Mouse (Mus musculus) left cerebral cortex, adult 2 months (tissue): ENCODE measurements around the gene Arl15. TPM values are rescaled to one million over a fixed set of nuclear protein-coding genes. Genes with fewer than 3 reads are reported as not detected.

Experiments used
- DNase-seq, 2 experiments: peaks; one replicate each; pipeline ENCODE4 v3.0.0; 2021 to 2022; ENCODE audit warnings: low spot score in 2 of 2, mixed read lengths in 1 of 2; ENCODE audit errors: extremely low spot score in 1 of 2
- H3K27ac ChIP-seq: fragments of 200-600 bp; 2 replicates; pipeline ENCODE4 v1.8.1; 2022
- H3K4me3 ChIP-seq: fragments of 200-600 bp; 2 replicates; pipeline ENCODE4 v1.8.1; 2022
- CTCF ChIP-seq: fragments of 200-600 bp; IDR thresholded peaks from 2 replicates; pipeline ENCODE4 v1.8.1; 2022; ENCODE audit warnings: antibody characterized with exemption, mild to moderate bottlenecking, moderate library complexity
- intact Hi-C: fragments of 180-260 bp; cut with DNase I; formaldehyde crosslinking; loops from one replicate; pipeline ENCODE4 v1.15.1; 2025
- total RNA-seq, 2 experiments: library from RNA; stranded (reverse); gene quantifications; 2 replicates each; pipeline ENCODE4 v1.2.3; 2021

Gene Arl15
- total RNA-seq, 2 experiments from 2014 or later = 34.2 to 35.5 TPM

- Histone ChIP-seq H3K4me3 (no peak overlapping the region), H3K27ac (no peak overlapping the region)
- intact Hi-C loops = no loop called here
- DNase-seq = no peak
- TF ChIP-seq CTCF = no peak
These were observed 155.8 kb downstream of the Arl15 start for GRCm38 (mm10) chr13:113950131-113950530.

- TF ChIP-seq CTCF = no peak
- DNase-seq = no peak
These were observed 163.1 kb downstream of the Arl15 start for GRCm38 (mm10) chr13:113957438-113957837.

DNA sequence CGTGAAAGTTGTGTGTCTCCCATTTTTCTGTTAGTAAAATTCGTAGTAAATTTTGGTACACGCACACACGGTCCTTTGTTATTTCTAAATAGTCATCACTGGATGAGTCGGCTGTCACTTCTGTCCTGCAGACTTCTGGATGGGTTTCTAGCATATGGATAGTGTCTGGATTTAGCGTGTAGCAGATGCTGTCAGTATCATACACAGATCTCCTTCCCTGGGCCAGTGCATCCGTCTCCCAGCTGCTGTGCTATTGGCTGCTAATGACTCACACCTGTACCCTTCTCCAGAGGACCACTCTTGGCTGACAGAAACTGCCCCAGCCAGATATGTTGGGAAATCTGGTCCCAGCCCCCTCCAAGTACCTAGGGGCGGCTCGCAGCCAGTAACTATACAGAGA, 170.6 kb downstream of the Arl15 start:
- no peak for DNase-seq
- TF ChIP-seq CTCF = no peak
- no peak overlapping the region for H3K27ac ChIP-seq

More at GRCm38 (mm10) chr13:113957438-113957837, 163.1 kb downstream of the Arl15 start:
- no peak overlapping the region for H3K27ac ChIP-seq
- intact Hi-C loops = no loop called here
- no peak overlapping the region for H3K4me3 ChIP-seq

GRCm38 (mm10) chr13:113970706-113971105, 176.4 kb downstream of the Arl15 start:
- no peak for TF ChIP-seq CTCF
- Histone ChIP-seq H3K27ac (no peak overlapping the region), H3K4me3 (no peak overlapping the region)
- DNase-seq = no peak
- intact Hi-C loops = no loop called here

More for the DNA sequence above, 170.6 kb downstream of the Arl15 start:
- H3K4me3 ChIP-seq = no peak overlapping the region
- intact Hi-C loops = no loop called here

- no peak overlapping the region for H3K27ac ChIP-seq
- TF ChIP-seq CTCF = no peak
- intact Hi-C loops = no loop called here
- no peak for DNase-seq
- no peak overlapping the region for H3K4me3 ChIP-seq
These were observed 178.1 kb downstream of the Arl15 start for GRCm38 (mm10) chr13:113972401-113972800.

DNA sequence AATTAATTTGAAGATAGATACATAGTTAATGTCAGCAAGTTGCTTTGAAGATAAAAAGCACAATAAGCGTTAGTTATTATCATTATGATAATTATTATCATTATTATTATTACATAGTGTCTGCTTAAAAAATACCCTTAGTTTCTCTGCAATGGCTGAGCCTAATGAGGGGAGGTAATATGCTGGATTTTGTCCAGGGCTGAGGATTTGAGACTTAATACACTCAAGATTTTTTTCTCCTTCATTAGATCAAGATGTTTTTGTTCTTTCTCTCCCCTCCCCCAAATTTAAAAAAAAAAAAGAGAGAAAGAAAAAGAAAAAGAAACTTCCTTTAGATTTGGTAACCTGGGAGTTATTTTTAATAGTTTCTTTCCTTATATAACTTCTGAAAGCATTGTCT, 180.6 kb downstream of the Arl15 start:
- H3K4me3 ChIP-seq = no peak overlapping the region
- DNase-seq = no peak
- no peak overlapping the region for H3K27ac ChIP-seq
- intact Hi-C loops = no loop called here
- no peak for TF ChIP-seq CTCF

GRCm38 (mm10) chr13:113975722-113976121, 181.4 kb downstream of the Arl15 start:
- intact Hi-C loops = no loop called here
- no peak for TF ChIP-seq CTCF
- Histone ChIP-seq H3K27ac (no peak overlapping the region), H3K4me3 (no peak overlapping the region)
- no peak for DNase-seq

DNA sequence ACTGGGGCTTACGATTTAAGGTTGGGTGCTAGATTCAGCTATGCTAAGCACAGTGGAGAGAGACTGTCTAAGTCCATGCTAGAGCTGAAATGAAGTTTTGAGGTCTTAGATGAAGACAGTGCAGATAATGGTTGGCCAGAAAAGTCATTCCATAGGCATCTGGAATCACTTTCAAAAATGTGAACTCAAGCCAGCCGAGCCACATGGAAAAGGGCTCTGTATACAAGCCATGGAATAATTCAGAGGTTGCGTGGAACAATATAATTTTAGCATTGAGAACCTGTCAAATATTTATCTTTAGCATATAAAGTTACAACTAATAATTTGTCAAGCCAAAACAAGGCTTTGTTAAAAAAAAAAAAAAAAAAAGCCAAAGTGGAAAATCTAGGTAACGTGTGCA, 182.6 kb downstream of the Arl15 start:
- DNase-seq = no peak
- Histone ChIP-seq H3K4me3 (no peak overlapping the region), H3K27ac (no peak overlapping the region)
- no peak for TF ChIP-seq CTCF
- intact Hi-C loops = no loop called here

- Histone ChIP-seq H3K27ac (no peak overlapping the region), H3K4me3 (no peak overlapping the region)
- intact Hi-C loops = no loop called here
- no peak for DNase-seq
- TF ChIP-seq CTCF = no peak
These were observed 186.6 kb downstream of the Arl15 start for GRCm38 (mm10) chr13:113980739-113981460.

GRCm38 (mm10) chr13:113981461-113982000, 187.2 kb downstream of the Arl15 start:
- no peak overlapping the region for H3K27ac ChIP-seq
- no peak for DNase-seq
- TF ChIP-seq CTCF = no peak
- no peak overlapping the region for H3K4me3 ChIP-seq
- intact Hi-C loops = no loop called here

DNA sequence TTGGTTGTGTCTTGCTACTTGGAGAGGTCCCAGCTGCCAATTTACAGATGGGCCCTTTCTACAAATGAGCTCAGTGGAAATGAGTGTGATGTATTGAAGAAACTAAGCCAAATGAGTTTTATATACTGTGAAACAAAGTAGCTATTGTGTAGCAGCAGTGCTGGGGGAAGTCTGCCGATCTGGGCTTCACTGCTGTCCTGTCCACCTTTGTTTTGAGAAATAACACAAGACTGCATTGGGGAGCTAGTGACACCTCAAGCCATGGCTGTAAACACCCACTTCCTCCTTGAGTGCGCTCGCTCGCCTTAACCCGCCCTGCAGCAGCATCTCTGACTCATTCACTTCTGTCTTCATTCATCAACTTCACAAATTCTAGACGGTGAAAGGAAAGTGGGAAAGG, 189.3 kb downstream of the Arl15 start:
- intact Hi-C loops = no loop called here

GRCm38 (mm10) chr13:113984491-113984890, 190.2 kb downstream of the Arl15 start:
- DNase-seq = no peak
- Histone ChIP-seq H3K4me3 (no peak overlapping the region), H3K27ac (no peak overlapping the region)
- no peak for TF ChIP-seq CTCF
- intact Hi-C loops = no loop called here

More for the DNA sequence above, 189.3 kb downstream of the Arl15 start:
- Histone ChIP-seq H3K27ac (no peak overlapping the region), H3K4me3 (no peak overlapping the region)
- no peak for DNase-seq
- TF ChIP-seq CTCF = no peak
